In genomic region chr16:4492777-4493563, GRCm38 (mm10) we compare ENCODE assay signal across 20 mouse cellular contexts. TPM values are rescaled to one million over a fixed set of nuclear protein-coding genes. Genes with fewer than 3 reads are reported as not detected.
DNase-seq lines count a peak whose midpoint lies in the region; ATAC-seq and TF ChIP-seq lines count a peak whose summit lies in the region.
"Had no signal": no experiment of that assay in that cellular context is flagged by ENCODE, and none has a peak within 500 bp of the region (broad histone marks: within the 10 kb centered on the region; RNA-seq: fewer than 3 reads in every experiment).

No protein-coding gene starts in this region.

- 30% methylated on average over 2 of the region's 2 CpGs for WGBS in forebrain, embryonic 14.5 days
- WGBS in forebrain, postnatal 0 days, result 35% methylated on average over 2 of the region's 2 CpGs
- 52% methylated on average over 2 of the region's 2 CpGs for WGBS in intestine, embryonic 15.5 days
- WGBS in intestine, postnatal 0 days, result 31% methylated on average over 2 of the region's 2 CpGs
- 23% methylated on average over 2 of the region's 2 CpGs for WGBS in kidney, postnatal 0 days
- 80% methylated on average over 2 of the region's 2 CpGs for WGBS in midbrain, embryonic 14.5 days

- H3K9me3 ChIP-seq in forebrain, embryonic 14.5 days (replicated peaks; ENCODE audit: control insufficient read depth, low read length), result no peaks in the 10 kb centered on the region
- no peaks in the 10 kb centered on the region for H3K9me3 ChIP-seq in forebrain, postnatal 0 days (ENCODE audit: low read length)
- H3K9me3 ChIP-seq in intestine, embryonic 15.5 days, result no peaks in the 10 kb centered on the region
- no peaks in the 10 kb centered on the region for H3K9me3 ChIP-seq in intestine, postnatal 0 days (ENCODE audit: control insufficient read depth)
- no peaks in the 10 kb centered on the region for H3K9me3 ChIP-seq in kidney, postnatal 0 days (replicated peaks; ENCODE audit: low read length)
- no peaks in the 10 kb centered on the region for H3K9me3 ChIP-seq in midbrain, embryonic 14.5 days (ENCODE audit: control insufficient read depth, low read length)
- H3K9me3 ChIP-seq: embryonic facial prominence, embryonic 13.5 days; forebrain, embryonic 10.5 days; hindbrain, embryonic 15.5 days; liver, embryonic 12.5 days; lung, embryonic 15.5 days; midbrain, embryonic 12.5 days had no signal

- no peak overlapping the region for H3K4me3 ChIP-seq in forebrain, embryonic 14.5 days (ENCODE audit: low read depth, low read length)
- H3K4me3 ChIP-seq in forebrain, postnatal 0 days (ENCODE audit: low read depth, low read length), result no peak overlapping the region
- no peak overlapping the region for H3K4me3 ChIP-seq in intestine, embryonic 15.5 days (replicated peaks)
- H3K4me3 ChIP-seq in intestine, postnatal 0 days (ENCODE audit: low read depth, low read length), result no peak overlapping the region
- no peak overlapping the region for H3K4me3 ChIP-seq in kidney, postnatal 0 days (replicated peaks; ENCODE audit: low read depth, low read length)
- no peak overlapping the region for H3K4me3 ChIP-seq in midbrain, embryonic 14.5 days (replicated peaks; ENCODE audit: low read depth, low read length)
- H3K4me3 ChIP-seq: embryonic facial prominence, embryonic 13.5 days; forebrain, embryonic 10.5 days; hindbrain, embryonic 15.5 days; layer of hippocampus, adult 2 months; liver, embryonic 12.5 days; lung, embryonic 15.5 days; midbrain, embryonic 12.5 days; myocyte had no signal

- no peaks in the 10 kb centered on the region for H3K4me1 ChIP-seq in forebrain, embryonic 14.5 days (ENCODE audit: control insufficient read depth, insufficient read depth, low read length)
- no peaks in the 10 kb centered on the region for H3K4me1 ChIP-seq in forebrain, postnatal 0 days (ENCODE audit: insufficient read depth)
- peaks cover 13% of the 10 kb centered on the region for H3K4me1 ChIP-seq in intestine, embryonic 15.5 days (replicated peaks)
- H3K4me1 ChIP-seq in intestine, postnatal 0 days (replicated peaks; ENCODE audit: control insufficient read depth, insufficient read depth, low read length), result no peaks in the 10 kb centered on the region
- H3K4me1 ChIP-seq in kidney, postnatal 0 days (replicated peaks; ENCODE audit: insufficient read depth, low read length), result peaks cover 3% of the 10 kb centered on the region; the same call in 1 of the 2 replicates
- 0 out of 2 replicates have a peak, but pooled peaks cover 2% of the 10 kb centered on the region for H3K4me1 ChIP-seq in midbrain, embryonic 14.5 days (ENCODE audit: control insufficient read depth, insufficient read depth, low read length)
- H3K4me1 ChIP-seq: liver, embryonic 12.5 days had no signal

- H3K27me3 ChIP-seq in forebrain, embryonic 14.5 days (replicated peaks; ENCODE audit: control insufficient read depth, insufficient read depth, low read length), result no peaks in the 10 kb centered on the region
- H3K27me3 ChIP-seq in forebrain, postnatal 0 days (ENCODE audit: insufficient read depth, low read length), result no peaks in the 10 kb centered on the region
- no peaks in the 10 kb centered on the region for H3K27me3 ChIP-seq in intestine, embryonic 15.5 days (replicated peaks)
- H3K27me3 ChIP-seq in intestine, postnatal 0 days (replicated peaks; ENCODE audit: control insufficient read depth, insufficient read depth, low read length), result 0 out of 2 replicates have a peak, but pooled peaks cover 3% of the 10 kb centered on the region
- H3K27me3 ChIP-seq in kidney, postnatal 0 days (ENCODE audit: insufficient read depth, low read length), result no peaks in the 10 kb centered on the region
- no peaks in the 10 kb centered on the region for H3K27me3 ChIP-seq in midbrain, embryonic 14.5 days (ENCODE audit: control insufficient read depth, insufficient read depth, low read length)
- H3K27me3 ChIP-seq: embryonic facial prominence, embryonic 13.5 days; hindbrain, embryonic 15.5 days; liver, embryonic 12.5 days; lung, embryonic 15.5 days; midbrain, embryonic 12.5 days had no signal

- peaks cover 7% of the 10 kb centered on the region; the same call in 1 of the 2 replicates for H3K36me3 ChIP-seq in forebrain, embryonic 14.5 days (ENCODE audit: control insufficient read depth, insufficient read depth, low read length)
- no peaks in the 10 kb centered on the region for H3K36me3 ChIP-seq in forebrain, postnatal 0 days (ENCODE audit: insufficient read depth)
- no peaks in the 10 kb centered on the region for H3K36me3 ChIP-seq in intestine, embryonic 15.5 days
- no peaks in the 10 kb centered on the region; the same call in 1 of the 2 replicates for H3K36me3 ChIP-seq in intestine, postnatal 0 days (ENCODE audit: control insufficient read depth, insufficient read depth)
- H3K36me3 ChIP-seq in kidney, postnatal 0 days (ENCODE audit: insufficient read depth, low read length), result no peaks in the 10 kb centered on the region
- H3K36me3 ChIP-seq in midbrain, embryonic 14.5 days (ENCODE audit: control insufficient read depth, insufficient read depth, low read length), result no peaks in the 10 kb centered on the region
- H3K36me3 ChIP-seq: hindbrain, embryonic 15.5 days; liver, embryonic 12.5 days; lung, embryonic 15.5 days had no signal

- TF ChIP-seq CTCF in forebrain, postnatal 0 days (IDR thresholded peaks at IDR 0.05; ENCODE audit: low read depth), result no peak
- TF ChIP-seq CTCF in intestine, postnatal 0 days (IDR thresholded peaks at IDR 0.05; ENCODE audit: low read depth), result no peak
- no peak for TF ChIP-seq CTCF in kidney, postnatal 0 days (IDR thresholded peaks at IDR 0.05; ENCODE audit: low read depth)

- no peak overlapping the region for H3K9ac ChIP-seq in forebrain, embryonic 14.5 days (ENCODE audit: low read length)
- no peak overlapping the region for H3K9ac ChIP-seq in forebrain, postnatal 0 days
- no peak overlapping the region for H3K9ac ChIP-seq in intestine, embryonic 15.5 days
- no peak overlapping the region for H3K9ac ChIP-seq in intestine, postnatal 0 days (ENCODE audit: low read depth, low read length)
- H3K9ac ChIP-seq in kidney, postnatal 0 days (ENCODE audit: low read depth, low read length), result no peak overlapping the region
- H3K9ac ChIP-seq in midbrain, embryonic 14.5 days (replicated peaks; ENCODE audit: low read length), result no peak overlapping the region
- H3K9ac ChIP-seq: embryonic facial prominence, embryonic 13.5 days; hindbrain, embryonic 15.5 days; liver, embryonic 12.5 days; lung, embryonic 15.5 days; midbrain, embryonic 12.5 days had no signal

- peak; percentile 10 for DNase-seq in forebrain, embryonic 14.5 days (ENCODE audit: low spot score)
- no peak for DNase-seq in forebrain, postnatal 0 days
- peak; percentile 19 for DNase-seq in kidney, postnatal 0 days (ENCODE audit: low spot score)
- peak; percentile 57 for DNase-seq in retina, postnatal 7 days (ENCODE audit: low read depth, low spot score)
- DNase-seq in midbrain, embryonic 14.5 days, result no peak
- no peak for DNase-seq in layer of hippocampus, postnatal 14 days (ENCODE audit: low spot score in 2 of 2)
- DNase-seq: adrenal gland, adult 8-10 months; cerebellum, adult 2 months; spleen, adult 18-20 months; thymus, adult 18-20 months had no signal

- H3K27ac ChIP-seq in forebrain, embryonic 14.5 days (ENCODE audit: low read depth, low read length), result no peak overlapping the region
- H3K27ac ChIP-seq in forebrain, postnatal 0 days (ENCODE audit: low read depth, low read length), result no peak overlapping the region
- H3K27ac ChIP-seq in intestine, embryonic 15.5 days, result no peak overlapping the region
- H3K27ac ChIP-seq in intestine, postnatal 0 days (ENCODE audit: low read depth, low read length), result no peak overlapping the region
- H3K27ac ChIP-seq in kidney, postnatal 0 days, result peak overlapping the region; percentile 66
- no peak overlapping the region for H3K27ac ChIP-seq in midbrain, embryonic 14.5 days (replicated peaks; ENCODE audit: low read depth, low read length)
- H3K27ac ChIP-seq: embryonic facial prominence, embryonic 13.5 days; forebrain, embryonic 10.5 days; hindbrain, embryonic 15.5 days; layer of hippocampus, adult 2 months; liver, embryonic 12.5 days; lung, embryonic 15.5 days; midbrain, embryonic 12.5 days had no signal

- no peak for ATAC-seq in forebrain, embryonic 14.5 days
- ATAC-seq in forebrain, postnatal 0 days, result no peak
- peak; percentile 57 for ATAC-seq in intestine, embryonic 15.5 days
- no peak for ATAC-seq in intestine, postnatal 0 days
- ATAC-seq in kidney, postnatal 0 days (replicated peaks; ENCODE audit: low FRiP score, low read depth), result no peak
- ATAC-seq in midbrain, embryonic 14.5 days (ENCODE audit: low FRiP score, low TSS enrichment), result no peak
- ATAC-seq: liver, embryonic 12.5 days had no signal

- no peak overlapping the region for H3K4me2 ChIP-seq in forebrain, embryonic 14.5 days (ENCODE audit: low read length)
- H3K4me2 ChIP-seq in forebrain, postnatal 0 days (ENCODE audit: low read depth), result no peak overlapping the region
- no peak overlapping the region for H3K4me2 ChIP-seq in intestine, embryonic 15.5 days (replicated peaks)
- H3K4me2 ChIP-seq in intestine, postnatal 0 days (replicated peaks; ENCODE audit: low read depth), result no peak overlapping the region
- no peak overlapping the region for H3K4me2 ChIP-seq in kidney, postnatal 0 days (ENCODE audit: low read length)
- no peak overlapping the region for H3K4me2 ChIP-seq in midbrain, embryonic 14.5 days (ENCODE audit: low read length)
- H3K4me2 ChIP-seq: embryonic facial prominence, embryonic 13.5 days; hindbrain, embryonic 15.5 days; liver, embryonic 12.5 days; lung, embryonic 15.5 days; midbrain, embryonic 12.5 days had no signal

RNA-seq across cellular contexts. Expression of gene Srl, which starts 48.6 kb away (rescaled TPM):
- 34.0 and 34.1 TPM in 2 replicates for polyA plus RNA-seq in forebrain, embryonic 14.5 days (2014; fragmentation: Nextera tagmentation; extraction: Ambion mirVana)
- total RNA-seq in forebrain, postnatal 0 days (2014; rRNA removed), result 55.0 and 55.9 TPM in 2 replicates
- polyA plus RNA-seq in forebrain, postnatal 0 days (2015; fragmentation: Nextera tagmentation; extraction: Ambion mirVana), result 18.8 and 23.4 TPM in 2 replicates
- 7.7 and 11.5 TPM in 2 replicates for polyA plus RNA-seq in intestine, embryonic 15.5 days (2015; fragmentation: Nextera tagmentation; extraction: Ambion mirVana)
- polyA plus RNA-seq in intestine, postnatal 0 days (2015; fragmentation: Nextera tagmentation; extraction: Ambion mirVana), result 2.2 and 2.4 TPM in 2 replicates
- polyA plus RNA-seq in kidney, postnatal 0 days (2015; fragmentation: Nextera tagmentation; extraction: Ambion mirVana), result 8.5 and 11.6 TPM in 2 replicates
- 17.6 and 25.7 TPM in 2 replicates for polyA plus RNA-seq in midbrain, embryonic 14.5 days (2014; fragmentation: Nextera tagmentation; extraction: Ambion mirVana)
- 10 to 100 TPM; 24.0 to 24.2 TPM for total RNA-seq in layer of hippocampus, postnatal 14 days (2021)

Comparison
In these comparisons a context has a peak if more than half of its experiments do, and no peak if none do; other contexts are left out.
1. DNase-seq: peak in forebrain, embryonic 14.5 days (single experiment), kidney, postnatal 0 days (single experiment) and retina, postnatal 7 days (single experiment); none in forebrain, postnatal 0 days (single experiment), midbrain, embryonic 14.5 days (single experiment) and layer of hippocampus, postnatal 14 days (0 of 2).